Mouse (Mus musculus) 3134 (cell line): ENCODE data around the gene Farsb.
"Not testable (repeated sequence)": the region's sequence is repeated elsewhere in the genome, so short reads cannot be mapped to it uniquely, and the experiment has no call there.

ENCODE experiments used
- DNase-seq: peaks from one replicate; pipeline ENCODE4 v3.0.0-alpha.2; 2011; ENCODE audit warnings: low spot score; ENCODE audit not compliant: insufficient read length; ENCODE audit errors: extremely low read depth

Farsb gene

DNA sequence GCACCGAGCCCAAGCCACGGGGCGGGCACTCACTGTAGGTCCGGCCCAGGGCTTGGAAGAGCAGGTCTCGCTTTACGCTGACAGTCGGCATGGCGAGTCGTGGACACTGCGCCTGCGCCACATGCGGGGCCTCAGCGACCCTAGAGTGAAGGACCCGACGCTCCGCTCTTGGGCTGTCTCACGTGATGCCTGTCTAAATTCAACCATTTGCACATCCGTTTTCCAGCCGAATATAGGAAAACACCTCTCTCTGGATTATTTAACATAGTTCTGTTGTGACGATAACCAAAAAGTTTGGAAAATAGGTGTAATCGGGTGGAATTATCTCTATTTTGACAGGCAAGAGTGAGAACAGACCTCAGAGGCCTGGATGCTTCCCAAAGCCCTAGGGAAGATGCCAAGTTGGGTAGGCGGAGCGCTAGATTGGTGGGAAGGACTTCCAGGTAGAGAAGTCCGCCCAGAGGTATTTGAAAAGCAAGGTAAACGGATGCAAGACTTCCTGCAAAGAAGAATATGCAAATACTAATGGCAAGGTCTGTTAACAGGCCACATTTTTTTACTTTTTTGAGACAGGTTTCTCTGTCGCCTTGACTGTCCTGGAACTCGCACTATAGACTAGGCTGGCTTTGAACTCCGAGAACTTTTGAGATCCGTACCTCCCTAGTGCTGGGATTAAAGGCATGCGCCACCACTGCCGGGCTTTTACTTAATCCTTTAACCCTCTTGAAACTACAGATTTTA, at the start of gene Farsb:
Farsb (minus strand) TSS at position 146 of the 741 bp plus-strand sequence.
- DNase-seq: peak; percentile 89

DNA sequence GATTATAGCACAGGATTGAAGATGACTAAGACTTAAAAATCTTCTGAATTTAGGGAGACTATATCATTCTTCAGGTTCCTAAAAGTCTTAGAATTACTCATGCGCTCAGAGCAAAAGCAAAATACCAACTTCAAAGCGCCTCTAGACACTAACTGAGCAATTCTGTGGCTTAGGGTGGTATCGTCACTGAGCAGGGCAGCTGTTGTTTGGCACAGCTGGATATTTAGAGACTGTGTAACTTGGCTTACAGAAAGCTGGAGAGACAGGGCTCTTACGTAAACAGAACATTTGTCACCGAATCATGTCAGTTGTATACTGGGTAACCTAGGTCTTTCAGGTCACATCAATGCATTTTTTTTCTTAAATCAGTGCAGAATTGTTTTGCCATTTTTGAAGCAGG, 49.7 kb upstream of the Farsb start:
- DNase-seq: peak; percentile 56

DNA sequence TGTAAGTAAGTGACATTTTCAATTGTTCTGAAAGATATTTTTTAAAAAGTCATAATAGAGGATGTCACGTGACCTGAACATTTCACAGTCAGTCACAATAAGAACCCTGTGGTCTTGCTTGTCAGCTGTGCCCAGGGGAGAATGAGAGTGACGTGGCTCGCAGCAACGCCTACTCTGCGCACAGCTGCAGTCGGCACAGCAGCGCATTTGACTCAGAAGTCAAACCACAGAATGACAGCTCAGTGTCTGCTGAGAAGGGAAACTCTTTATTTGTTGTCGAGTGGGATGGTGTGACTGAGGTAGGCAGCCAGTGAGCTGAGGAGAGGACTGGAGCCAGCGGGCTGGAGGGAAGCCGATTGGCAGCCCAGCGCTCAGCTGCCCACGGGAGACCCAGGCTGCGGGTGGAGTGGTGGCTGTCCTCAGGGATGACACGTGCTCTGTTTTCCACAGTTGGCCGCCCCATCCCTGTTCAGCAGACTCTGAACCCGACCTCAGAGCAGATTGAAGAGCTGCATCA, 48.9 kb upstream of the Farsb start:
- DNase-seq: peak; percentile 95

DNA sequence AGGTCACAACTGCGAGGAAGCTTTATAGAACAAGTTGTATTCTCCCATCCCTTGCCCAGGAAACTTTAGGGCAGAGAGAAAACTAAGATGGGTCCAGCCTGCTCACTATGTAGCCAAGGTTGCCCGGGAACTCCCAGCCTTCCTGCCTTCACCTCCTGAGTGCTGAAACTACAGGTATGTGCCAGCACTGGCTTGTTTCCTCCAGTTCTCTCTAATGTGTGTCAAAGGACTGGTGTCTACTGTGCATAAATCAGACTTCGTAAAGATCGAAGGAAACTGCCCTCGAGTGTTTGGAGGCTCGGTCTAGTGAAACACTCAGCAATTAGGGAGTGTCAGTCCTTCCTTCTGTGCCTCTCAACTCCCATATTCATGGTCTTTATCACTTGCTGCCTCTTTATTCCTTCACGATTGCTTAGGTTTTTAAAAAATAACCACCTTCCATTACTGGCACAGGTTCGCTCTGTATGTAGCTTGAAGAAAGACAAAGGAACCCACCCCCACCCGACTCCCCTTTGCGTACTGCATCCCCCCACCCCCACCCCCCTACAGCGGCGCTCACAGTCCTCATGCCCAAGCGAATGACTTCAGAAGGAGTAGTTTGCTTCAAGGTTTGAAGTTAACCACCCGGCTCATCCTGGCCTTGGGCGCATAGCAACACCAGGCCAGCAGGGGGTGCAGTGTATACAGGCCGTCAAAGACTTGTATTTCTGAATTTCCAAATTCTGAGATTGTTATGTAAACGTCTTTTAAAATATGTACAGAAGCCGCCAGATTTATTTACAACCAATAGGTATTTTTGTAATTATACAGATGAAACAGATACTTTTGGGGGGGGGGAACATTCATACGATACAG, 47.8 kb upstream of the Farsb start:
- peak; percentile 58 for DNase-seq

DNA sequence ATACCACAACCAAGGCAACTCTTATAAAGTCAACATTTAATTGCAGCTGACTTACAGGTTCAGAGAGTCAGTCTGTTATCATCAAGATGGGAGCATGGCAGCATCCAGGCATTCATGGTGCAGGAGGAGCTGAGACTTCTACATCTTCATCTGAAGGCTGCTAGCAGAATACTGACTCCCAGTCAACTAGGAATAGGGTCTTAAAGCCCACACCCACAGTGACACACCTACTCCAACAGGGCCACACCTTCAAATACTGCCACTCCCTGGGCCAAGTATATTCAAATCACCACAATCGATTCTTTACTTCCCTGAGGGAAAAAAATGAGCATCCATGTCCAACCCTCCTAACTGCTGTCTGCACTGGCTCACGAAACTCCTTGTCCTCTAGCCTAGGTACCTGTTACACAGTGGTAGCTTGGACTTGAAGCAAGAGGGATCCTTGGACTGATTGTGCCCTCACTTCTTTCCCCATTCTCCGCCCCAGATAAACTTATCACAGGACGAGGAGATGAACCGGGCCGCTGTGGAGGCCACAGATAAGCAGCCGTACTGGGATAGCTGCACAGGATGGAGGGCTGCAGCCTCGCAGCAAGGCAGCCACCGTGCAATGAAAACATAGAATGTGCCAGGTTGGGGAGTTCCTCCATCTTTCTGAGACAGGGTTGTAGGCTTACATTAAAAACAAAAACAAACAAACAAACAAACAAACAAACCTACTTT, 45.9 kb upstream of the Farsb start:
- DNase-seq: no peak

DNA sequence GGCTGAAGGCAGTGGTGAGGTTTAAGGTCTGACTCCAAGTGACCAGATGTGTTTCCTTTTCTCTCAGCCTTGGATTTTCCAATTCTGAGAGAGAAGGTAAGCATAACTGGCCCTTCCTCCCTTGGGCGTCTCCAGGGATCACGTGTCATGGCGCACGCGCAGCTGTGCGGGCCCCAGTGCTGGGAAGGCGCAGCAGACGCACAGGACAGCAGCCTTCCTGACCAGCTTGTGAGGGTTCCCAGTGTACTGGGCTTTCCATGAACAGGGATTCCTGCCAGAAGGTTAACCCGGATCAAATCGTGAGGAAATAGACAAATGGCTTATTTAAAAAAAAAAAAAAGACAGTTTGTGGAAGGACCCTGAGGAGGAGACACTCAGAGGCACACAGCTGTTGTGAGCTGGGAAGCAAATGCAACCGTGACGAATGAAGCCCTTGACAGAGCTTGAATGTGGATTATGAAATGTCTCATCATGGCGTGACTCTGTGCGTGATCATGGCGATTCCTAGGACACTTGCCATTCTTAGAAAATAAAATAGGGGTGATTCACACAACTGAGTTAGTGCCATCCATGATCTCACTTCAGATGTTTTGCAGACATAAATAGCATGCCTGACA, 43.6 kb upstream of the Farsb start:
- DNase-seq: peak; percentile 55

DNA sequence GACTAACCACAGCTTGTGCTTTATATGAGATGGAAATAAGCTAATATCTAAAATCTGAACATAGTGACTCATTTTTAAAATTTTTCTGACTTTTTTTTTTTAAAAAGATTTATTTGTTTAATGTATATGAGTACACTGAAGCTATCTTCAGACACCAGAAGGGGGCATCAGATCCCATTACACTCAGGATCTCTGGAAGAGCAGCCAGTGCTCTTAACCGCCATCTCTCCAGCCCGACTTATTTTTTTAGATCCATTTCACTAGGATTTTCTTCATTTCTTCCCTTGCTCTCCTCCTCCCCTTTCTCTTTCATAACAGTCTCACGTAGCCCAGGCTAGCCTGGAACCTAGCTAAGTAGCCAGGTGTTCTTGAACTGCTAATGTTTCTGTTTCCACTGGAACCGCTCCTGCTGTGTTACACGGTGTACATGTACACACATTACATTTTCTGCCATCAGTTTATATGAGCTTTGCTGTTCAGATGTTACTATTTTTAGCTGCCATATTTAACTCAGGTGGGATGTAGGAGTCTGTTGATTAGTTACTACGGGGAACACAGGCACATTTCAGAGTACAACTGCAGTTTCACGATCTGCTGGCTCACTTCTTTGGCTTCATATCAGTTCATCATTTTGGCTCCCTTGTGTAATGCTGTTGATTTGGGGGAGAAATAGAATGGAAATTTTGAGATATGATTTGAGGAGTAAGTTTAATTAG, 42.0 kb upstream of the Farsb start:
- DNase-seq: peak; percentile 42

DNA sequence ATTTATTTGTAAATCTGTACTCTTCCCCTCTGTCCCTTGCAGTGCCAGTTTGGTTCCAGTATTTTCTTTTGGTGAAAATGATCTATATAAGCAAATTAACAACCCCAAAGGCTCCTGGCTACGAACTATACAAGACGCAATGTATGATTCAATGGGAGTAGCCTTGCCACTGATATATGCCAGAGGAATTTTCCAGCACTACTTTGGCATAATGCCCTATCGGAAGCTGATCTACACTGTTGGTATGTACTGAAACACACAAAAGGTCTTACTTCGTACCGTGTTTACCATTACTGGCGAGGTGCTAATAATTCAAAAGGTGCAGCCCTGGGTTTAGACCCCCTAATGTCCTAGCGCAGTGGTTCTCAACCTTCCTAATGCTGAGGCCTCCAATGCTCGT, 40.3 kb upstream of the Farsb start:
- no peak for DNase-seq

DNA sequence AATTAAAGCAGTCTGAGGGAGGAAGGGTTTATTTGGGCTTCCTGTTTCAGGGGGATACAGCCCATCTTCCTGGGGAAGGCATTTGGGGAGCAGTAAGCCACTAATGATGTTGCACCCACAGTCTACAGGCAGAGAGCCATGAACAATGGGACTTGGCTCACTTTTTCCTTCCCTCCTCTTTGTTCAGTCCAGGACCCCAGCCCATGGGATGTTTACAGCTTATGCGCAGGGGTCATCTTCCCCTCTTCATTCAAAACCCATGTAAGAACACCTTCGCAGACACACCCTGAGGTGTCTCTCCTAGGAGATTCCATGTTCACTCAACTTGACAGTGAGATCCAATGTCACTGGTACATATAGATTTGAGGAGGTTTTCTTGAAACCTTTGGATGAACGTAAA, 39.7 kb upstream of the Farsb start:
- DNase-seq: no peak

DNA sequence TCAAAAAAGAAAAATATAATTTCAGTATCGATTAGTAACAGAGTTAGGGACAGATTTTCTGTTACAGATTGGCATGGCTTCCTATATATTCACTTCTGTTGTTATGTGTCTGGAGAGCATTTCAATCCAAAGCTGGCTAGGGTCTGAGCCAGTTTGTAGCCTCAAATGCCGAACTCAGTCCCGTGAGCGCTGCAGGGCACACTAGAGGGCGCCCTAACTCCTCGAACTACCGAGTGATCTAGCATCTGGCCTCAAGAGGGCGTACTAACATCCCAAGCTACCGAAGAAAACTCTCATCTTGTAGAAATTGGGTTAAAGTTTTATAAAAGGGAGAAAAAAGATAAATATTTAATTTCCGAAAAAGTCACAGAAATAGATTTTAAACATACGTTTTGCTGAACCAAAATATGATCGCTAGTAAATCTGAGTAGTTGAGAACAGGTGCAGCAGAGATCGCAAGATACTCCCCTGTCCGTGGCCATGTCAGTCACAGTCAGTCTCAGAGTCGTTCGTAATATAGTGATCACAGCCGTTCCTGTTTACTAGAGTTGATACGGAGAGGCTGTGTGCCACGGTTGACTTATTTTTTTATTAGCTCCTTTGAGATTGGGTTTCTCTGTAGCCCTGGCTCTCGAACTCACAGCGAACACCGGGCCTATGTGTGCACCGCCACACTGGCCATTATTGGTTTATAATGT, 36.6 kb upstream of the Farsb start:
- DNase-seq: peak; percentile 25

DNA sequence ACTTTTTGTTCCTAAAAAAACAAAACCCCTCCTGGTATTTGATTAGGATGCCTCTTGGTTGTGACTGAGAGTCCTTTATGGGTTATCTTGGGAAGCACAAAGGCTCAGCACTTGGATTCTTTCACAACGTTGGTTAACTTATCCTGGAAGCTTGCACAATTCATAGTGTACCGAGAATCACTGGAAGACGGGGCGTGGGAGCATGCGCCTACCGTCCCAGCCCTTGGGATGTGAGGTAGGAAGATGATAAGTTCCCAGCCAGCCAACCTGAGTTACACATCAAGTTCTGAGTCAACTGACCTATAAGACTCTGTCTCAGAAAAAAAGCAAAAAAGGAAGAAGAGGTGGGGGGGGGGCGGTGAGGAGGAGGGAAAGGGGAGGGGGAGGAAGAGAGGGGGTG, 30.2 kb upstream of the Farsb start:
- no peak for DNase-seq

DNA sequence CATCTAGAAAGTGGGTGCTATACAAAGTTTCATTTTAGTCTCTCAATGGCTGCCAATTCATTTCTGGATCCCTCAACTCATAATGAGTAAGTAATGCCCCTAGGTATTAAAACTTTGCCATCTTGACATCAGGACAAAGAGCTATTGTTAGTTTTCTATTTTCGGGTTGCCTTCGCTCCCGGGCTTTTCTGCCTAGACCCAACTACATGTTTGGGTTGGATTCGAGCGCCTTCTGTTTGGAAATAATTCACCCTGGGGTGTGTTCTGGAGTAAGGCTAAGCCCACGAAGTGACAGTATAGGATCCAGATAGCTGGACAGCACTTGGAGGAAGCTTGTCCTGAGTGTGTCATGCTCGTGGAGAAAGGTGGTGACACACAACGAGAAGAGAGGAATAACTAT, 24.1 kb upstream of the Farsb start:
- no peak for DNase-seq

DNA sequence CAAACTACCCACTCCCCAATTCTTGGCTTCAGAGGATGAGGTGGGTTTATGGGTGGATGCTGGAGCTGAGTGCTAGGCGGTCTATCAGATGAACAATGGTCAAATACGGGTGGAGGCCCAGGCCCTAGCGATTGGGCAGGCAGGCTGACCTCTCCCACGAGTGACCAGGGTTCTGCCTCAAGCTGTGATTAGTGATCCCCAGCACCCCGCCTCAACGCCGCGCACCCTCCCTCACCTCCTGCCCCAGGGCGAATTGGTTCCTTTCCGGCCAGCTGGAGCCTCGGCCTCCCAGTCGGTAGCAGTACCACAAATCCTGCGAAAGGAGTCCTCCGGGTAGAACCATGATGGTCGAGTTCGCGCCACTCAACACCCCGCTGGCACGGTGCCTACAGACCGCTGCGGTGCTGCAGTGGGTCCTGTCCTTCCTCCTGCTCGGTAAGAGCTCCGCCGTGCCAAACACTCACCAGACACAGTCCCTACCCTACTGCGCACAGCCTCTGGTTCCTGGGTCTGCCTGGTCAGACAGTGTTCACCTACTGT, 23.0 kb upstream of the Farsb start, which contains the start of gene BC035947:
BC035947 (minus strand) TSS at position 538 of the 540 bp plus-strand sequence.
- peak; percentile 20 for DNase-seq

DNA sequence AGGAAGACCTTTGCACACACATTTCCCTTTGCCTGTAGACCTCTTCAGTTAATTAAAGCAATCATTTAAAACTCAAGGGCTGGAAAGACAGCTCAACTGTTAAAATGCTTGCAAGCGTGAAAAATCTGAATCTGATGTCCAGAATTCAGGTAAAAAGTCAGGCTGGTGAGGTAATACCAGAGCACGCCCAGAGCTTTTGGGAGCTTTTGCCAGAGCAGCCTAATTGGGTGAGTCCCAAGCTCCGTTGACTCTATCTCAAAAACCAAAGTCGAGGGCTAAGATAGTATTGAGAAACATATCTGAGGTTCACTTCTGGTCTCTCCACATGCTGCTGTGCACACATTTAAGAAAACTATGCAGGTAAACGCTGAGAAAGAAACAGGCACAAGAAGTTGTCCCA, 22.2 kb upstream of the Farsb start, which contains the start of gene Mogat1:
Mogat1 (plus strand) TSS at position 130 of the 400 bp plus-strand sequence.
- no peak for DNase-seq

DNA sequence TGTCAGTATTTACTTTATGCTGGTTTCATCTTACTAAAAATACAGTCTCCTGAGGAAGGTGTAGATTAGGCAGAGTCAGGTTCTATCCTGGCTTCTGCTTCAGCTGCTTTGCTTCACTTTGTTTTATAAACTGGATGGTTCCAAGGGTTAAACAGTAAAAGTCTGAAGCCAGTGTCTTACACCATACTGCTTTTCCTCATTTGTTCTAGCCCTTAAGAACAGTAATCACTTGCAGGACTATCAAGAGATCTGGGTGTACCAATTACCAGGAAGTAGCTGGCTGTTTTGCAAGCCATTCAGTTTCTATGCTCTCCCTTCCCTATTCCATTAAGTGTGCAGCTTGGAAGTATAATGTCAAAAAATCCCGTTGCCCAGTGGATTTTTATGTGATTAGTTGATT, 18.4 kb upstream of the Farsb start:
- DNase-seq: no peak

DNA sequence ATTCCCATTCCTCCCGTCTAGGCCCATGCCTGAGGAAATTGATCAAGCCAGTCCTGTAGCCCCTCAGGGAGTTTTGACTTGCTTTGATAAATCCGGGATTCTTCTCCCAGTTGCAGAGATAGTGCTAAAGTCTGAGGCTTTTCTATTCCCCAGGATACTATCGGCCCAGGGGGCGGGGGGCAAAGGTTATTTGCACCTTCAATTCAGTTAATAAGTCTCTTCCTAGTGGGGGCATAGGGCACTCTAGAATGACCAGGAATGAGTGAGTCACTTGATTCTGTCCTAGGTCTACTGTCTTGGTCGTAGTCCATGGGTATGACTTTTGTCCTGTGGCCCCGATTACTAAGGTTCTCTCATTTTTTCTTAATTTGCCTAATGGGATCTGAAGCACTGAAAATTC, 13.8 kb upstream of the Farsb start:
- DNase-seq: no peak

DNA sequence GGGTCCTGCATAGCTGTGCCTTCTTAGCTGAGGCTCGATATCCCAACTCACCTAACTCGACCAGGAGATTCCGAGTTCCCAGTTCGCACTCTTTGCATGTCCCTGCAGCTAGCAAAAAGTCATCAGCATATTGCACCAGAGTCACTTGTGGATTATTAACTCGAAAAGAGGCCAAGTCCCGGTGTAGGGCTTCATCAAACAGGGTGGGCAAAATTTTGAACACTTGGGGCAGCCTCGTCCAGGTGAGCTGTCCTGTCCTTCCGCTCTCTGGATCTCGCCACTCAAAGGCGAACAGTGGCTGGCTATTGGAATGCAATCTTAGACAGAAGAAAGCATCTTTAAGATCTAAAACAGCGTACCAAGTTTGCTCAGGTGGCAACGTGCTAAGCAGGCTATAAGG, 13.2 kb upstream of the Farsb start:
- DNase-seq: not testable (repeated sequence)

DNA sequence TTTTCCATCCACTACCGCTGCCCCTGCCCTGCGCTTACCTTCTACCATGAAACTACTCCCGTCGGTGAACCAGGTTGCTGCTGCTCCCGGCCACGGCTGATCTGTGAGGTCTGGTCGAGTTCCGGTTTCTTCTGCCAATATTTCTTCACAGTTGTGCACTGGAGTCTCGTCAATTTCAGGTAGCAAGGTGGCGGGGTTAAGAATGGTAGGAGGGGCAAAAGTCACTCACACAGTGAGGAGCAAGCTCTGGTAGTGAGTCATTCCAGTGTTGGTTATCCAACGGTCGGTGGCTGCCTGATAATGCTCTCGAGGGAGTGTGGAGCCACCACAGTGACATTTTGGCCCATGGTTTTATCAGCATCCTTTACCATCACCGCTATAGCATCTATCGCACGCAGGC, 12.3 kb upstream of the Farsb start:
- DNase-seq: no peak

DNA sequence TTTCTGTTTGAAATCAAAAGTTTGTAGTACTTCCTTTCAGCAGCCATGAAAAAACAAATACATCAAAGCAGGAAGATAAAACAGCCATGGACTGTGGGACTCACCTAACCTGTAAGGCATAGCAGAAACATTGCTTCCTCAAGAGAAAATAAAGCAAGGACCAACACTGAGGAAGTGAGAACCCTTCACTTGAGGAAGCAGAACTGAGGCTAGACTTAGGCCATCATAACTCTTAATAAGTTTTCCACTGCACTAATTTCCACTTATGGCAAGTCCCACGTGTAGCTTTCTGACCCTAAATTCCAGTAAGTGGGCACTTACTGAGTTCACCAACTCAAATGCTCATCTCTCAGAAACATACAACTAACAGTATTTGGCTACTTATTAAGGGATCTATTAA, 1.4 kb upstream of the Farsb start:
- DNase-seq: no peak
